Mouse (Mus musculus): ENCODE measurements around the gene Smchd1.
A peak's percentile ranks its signal among the peaks of the same experiment; 100 is the strongest.

Gene Smchd1

DNA sequence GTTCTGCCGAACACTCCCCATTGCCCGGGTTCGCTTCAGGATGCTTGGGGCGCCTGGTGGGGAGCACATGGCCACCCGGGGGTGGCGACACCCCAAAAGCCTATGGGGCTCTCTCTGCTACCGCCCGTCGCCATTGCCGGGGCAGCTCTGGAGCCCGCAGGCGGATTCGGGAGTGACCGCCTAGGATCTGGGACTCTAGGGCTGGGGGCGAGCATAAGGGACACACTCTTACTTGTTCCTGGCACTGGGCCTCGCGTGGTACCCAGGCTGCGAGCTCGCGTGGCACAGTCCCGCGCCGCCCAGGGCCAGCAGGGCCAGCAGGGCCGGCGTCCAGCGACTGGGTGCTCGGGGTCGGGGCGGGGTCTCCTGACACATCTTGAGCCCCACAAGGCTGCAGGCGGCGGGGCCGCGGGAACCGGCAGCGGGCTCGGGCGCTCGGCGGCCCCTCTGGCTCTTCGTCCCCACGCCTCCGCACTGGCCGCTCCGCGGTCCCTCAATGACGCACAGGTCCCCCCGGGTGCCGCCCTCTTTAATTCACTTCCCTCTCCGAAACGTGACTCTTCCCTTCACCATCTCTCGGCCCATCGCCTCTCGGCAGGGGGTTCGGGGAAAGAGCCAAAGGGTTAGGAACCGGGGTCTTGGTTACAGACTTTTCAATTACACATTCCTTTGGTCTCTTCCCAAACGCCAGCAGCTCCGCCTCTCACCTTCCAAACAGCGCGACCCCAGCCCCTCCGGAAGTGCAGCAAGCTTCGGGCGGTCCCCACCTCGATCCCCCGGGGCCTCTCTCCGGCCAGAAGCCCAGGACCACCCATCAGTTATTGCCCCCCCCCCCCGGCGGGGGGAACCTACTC, 164.4 kb downstream of the Smchd1 start:
- peak; percentile 60 to 82 for DNase-seq (ENCODE audit: low spot score in 2 of 2)

DNA sequence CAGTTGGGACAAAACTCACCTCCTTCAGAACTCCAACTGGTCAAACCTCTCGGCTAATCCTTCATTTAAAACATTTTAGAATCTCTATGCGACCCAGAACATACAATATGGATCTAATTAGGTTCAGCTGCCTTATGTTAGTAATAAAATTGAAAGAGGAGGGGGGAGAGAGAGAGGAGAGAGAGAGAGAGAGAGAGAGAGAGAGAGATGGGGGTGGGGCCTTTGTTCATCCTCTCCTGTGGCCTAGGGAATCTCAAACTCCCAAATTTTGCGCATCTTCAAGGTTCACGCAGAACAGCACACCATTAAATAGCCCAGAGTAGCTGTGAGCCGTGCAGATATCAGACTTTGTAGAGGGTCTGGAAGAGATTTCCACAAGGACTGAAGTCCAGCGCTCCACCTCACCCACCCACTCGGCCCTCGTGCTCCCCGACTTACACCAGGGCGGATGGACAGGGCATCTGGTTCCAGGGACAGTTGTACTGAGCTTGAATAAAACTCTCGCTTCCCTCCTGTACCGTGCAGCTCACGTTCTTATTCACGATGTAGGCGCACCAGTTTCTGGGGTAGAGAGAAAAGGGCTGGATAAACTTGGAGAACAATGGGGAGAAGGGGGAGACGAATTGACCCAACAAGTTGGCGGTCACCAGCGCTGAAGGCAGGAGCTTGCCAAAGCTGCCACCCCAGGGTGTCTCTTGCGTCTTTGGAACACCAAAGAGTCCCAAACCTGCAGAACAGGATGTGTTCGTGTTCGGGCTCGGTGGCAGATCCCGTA, 165.2 kb downstream of the Smchd1 start:
- DNase-seq (ENCODE audit: low spot score in 2 of 2): no peak

DNA sequence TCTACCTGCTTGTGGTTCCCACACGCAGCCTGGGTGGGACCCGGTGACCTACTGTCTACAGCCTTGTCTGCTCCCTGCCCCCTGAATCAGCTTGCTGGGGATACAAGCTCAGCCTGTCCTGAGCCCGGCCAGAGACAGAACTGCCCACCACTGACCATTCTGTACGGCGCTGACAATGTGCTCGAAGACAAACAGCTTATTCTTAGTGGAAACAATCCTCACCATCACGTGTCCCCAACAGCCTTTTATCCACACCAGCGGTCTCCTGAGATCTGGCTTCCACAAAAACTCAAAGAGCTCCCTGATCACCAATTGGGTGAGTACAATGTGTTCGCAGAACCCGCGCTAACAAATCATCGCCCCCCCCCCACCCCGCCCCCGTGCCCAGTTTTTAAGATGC, 166.0 kb downstream of the Smchd1 start:
- peak in 1 of 2 experiments; percentile 58 for DNase-seq (ENCODE audit: low spot score in 2 of 2)

DNA sequence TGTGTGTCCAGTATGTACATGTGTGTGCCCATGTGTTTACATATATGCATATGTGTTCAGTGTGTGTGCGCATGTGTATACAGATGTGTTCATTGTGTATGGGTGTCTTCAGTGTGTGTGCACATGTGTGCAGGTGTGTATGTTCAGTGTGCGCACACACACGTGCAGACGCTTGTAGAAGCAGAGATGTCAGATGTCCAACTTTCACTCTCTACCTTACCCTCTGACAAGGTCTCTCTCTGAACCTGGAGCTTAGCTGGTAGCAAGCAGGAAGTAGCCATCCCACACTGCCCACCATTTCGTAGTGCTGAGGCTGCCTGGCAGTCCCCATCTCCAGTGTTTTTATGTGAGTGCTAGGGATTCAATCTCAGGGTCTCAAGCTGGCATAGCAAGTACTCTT, 166.8 kb downstream of the Smchd1 start:
- DNase-seq (ENCODE audit: low spot score in 2 of 2): no peak

DNA sequence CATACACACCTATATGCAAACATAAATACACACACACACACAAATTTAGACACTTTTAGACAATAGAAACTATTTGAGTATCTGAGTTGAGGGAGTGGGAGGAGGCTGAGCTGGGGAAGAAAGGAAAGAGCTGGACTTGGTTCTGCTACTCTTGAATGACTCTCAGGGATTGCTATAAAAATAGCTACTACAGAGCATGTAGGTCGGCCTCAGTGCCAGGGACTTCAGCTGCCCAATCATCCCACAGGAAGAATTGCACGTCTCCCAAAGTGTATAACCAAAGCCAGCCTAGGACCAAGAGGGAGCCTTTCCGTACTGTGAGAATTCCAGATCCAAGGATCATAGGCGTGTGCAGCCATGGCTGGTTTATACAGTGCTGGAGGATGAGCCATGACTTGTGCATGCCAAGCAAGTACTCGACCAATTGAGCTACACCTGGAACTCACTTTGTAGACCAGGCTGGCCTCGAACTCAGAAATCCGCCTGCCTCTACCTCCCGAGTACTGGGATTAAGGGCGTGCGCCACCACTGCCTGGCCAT, 167.8 kb downstream of the Smchd1 start:
- DNase-seq (ENCODE audit: low spot score in 2 of 2): peak in 1 of 2 experiments; percentile 56

DNA sequence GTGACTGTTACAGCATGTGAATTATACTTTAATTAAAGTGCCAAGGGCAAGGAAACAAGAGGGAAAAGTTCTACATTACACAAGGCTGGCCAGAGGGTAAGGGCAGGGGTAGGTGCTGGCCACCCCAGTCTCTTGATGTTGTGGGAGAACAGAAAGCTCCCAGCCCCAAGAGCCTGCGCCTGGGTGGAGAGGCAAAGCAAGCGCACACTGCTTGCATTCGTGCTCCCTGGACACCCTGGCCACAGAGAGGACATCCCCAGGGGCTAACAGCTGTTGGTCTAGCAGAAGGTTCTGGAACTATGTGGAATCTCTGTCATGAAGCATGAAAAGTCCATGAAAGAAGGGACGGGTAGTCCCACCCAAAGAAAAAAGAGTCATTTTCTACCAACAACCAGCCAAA, 168.4 kb downstream of the Smchd1 start:
- DNase-seq (ENCODE audit: low spot score in 2 of 2): peak in 1 of 2 experiments; percentile 56

DNA sequence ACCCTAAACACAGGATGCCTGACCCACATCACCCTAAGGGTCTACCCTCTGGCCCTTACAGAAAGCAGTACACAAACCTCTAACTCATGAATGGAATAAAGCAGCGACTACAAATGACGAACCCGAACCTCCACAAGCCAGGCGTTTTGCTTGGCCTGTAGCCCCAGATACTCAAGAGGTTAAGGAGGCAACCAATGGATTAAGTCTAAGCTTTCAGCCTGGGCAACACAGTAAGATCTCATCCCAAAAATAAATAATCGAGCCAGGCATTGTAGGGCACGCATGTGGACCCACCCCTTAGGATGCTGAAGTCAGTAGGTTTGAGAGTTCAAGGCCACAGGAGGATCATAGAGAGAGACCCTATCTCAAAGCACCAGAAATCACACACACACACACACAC, 169.1 kb downstream of the Smchd1 start:
- no peak for DNase-seq (ENCODE audit: low spot score in 2 of 2)

DNA sequence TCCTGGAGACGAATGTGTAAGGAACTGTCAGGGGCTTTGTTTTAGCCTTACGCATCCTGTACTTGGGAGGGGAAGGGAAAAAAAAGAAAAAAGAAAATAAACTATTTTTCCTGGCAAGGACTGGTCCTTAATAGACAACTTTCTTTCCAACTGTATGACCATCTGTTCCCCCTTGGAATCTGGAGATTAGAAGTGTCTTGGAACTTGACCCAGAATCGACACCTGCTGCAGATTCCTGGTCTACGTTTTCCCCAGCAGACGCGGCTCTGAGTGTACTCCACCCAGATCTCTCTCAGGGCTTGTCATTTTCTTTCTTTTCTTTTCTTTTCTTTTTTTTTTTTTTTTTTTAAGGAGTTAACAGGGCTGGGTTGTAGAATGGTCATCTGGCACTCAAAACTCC, 171.7 kb downstream of the Smchd1 start:
- no peak for DNase-seq (ENCODE audit: low spot score in 2 of 2)

DNA sequence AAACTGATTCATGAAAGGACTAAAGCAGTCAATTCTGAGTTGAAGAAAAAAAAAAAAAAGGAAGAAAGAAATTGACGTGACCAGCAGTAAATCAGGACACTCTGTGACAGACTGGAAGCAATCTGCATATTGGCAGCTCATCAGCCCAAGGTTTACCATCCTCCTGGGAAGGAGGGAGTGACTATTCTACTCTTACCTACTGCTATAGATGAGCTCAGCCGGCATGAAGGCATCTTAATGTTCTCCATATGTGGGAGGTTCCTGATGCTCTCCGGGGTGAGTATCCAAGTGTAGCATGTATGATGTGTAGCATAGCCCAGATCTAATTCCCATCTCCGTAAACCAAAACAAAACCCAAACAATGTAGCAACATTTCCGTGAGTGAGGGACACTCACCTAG, 173.7 kb downstream of the Smchd1 start:
- no peak for DNase-seq (ENCODE audit: low spot score in 2 of 2)

DNA sequence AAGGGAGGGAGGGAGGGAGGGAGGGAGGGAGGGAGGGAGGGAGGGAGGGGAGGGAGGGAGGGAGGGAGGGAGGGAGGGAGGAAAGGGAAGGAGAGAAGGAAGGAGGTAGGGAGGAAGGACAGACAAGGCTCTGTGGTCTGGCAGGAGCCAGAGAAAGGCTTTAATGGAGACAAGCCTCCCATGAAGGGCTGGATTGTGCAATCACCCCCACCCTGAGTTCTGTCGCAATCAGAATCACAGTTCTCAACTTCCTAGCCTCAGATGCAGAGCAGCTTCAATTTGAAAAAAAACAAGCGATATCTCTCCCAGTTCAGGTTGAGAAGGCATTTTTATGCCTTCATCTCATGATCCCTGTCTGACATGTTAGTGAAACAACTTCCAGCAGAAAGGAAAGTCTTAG, 174.8 kb downstream of the Smchd1 start:
- DNase-seq (ENCODE audit: low spot score in 2 of 2): peak in 1 of 2 experiments; percentile 53

DNA sequence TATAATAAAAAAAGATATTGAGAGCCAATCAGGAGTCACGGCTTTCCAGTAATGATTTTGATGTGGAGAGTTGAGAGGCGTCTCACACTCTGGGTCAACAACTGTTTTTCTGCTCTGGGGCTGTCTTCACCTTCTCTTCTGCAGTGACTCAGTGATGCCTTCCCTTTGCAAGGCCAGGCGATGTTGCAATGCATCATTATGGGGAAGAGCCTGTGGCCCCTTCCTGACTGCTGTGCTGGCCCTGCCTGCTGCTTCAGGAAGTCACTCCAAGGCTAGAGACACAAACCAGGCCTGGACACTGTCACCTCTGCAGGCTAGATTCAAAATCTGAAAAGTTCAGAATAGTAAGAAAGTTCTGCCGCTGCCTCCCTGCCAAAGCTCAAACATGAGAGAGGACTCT, 175.3 kb downstream of the Smchd1 start:
- DNase-seq (ENCODE audit: low spot score in 2 of 2): peak in 1 of 2 experiments; percentile 65

DNA sequence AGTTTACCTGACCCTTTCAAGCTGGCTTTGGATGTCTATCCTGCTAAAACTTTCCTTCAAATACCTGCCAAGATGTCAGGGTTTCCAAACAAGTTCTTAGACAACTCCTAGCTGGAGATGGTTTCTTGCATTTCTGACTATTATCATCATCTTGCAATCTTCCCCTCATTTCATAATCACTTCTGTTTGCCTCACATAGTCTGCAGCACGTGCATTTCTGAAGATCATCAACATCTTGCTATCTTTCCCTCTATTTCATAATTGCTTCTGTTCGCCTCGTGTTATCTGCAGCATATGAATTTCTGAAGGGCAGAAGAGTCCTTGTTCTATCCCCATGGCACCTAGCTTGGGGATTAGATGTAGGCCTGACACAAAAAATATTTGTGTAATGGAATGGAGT, 180.6 kb downstream of the Smchd1 start:
- DNase-seq (ENCODE audit: low spot score in 2 of 2): no peak

All from spleen, postnatal 4 days (tissue).